Mouse (Mus musculus) urinary bladder, postnatal 36 days (tissue): Measurements from ENCODE around the gene Ost4.

Experiments
- DNase-seq, 2 experiments: peaks; one replicate each; pipeline ENCODE4 v3.0.0; 2022; ENCODE audit warnings: low spot score in 2 of 2, mixed read lengths in 1 of 2

Ost4 gene

GRCm38 (mm10) chr5:30924614-30925013 lies 17.0 kb upstream of the Ost4 start:
- DNase-seq, result no peak

- no peak for DNase-seq
These were observed 15.5 kb upstream of the Ost4 start for GRCm38 (mm10) chr5:30923119-30923518.

GRCm38 (mm10) chr5:30922581-30923041 lies 15.0 kb upstream of the Ost4 start:
- no peak for DNase-seq

- peak; percentile 77 to 89 for DNase-seq
These were observed 13.9 kb upstream of the Ost4 start, which contains the start of gene Khk for GRCm38 (mm10) chr5:30921256-30922033. Gene Khk (plus strand): TSS chr5:30921431.

GRCm38 (mm10) chr5:30920621-30921020 lies 13.0 kb upstream of the Ost4 start:
- no peak for DNase-seq

GRCm38 (mm10) chr5:30919831-30920614 lies 12.4 kb upstream of the Ost4 start:
- DNase-seq, result no peak

- no peak for DNase-seq
These were observed 11.1 kb upstream of the Ost4 start for GRCm38 (mm10) chr5:30918691-30919090.

- DNase-seq, result no peak
These were observed 10.5 kb upstream of the Ost4 start for GRCm38 (mm10) chr5:30917891-30918670.

GRCm38 (mm10) chr5:30917348-30917747 lies 9.8 kb upstream of the Ost4 start:
- DNase-seq, result no peak

- no peak for DNase-seq
These were observed 9.3 kb upstream of the Ost4 start for GRCm38 (mm10) chr5:30916841-30917240.

- peak; percentile 72 to 87 for DNase-seq
These were observed 8.4 kb upstream of the Ost4 start for GRCm38 (mm10) chr5:30915974-30916433.

- DNase-seq, result no peak
These were observed 7.9 kb upstream of the Ost4 start for GRCm38 (mm10) chr5:30915456-30915855.

- no peak for DNase-seq
These were observed 7.3 kb upstream of the Ost4 start for GRCm38 (mm10) chr5:30914849-30915248.

GRCm38 (mm10) chr5:30914101-30914635 lies 6.6 kb upstream of the Ost4 start:
- no peak for DNase-seq

GRCm38 (mm10) chr5:30913060-30913841 lies 5.7 kb upstream of the Ost4 start, which contains the start of gene Emilin1:
Gene Emilin1 (plus strand): TSS chr5:30913402.
- DNase-seq, result peak; percentile 46 to 57

- DNase-seq, result no peak
These were observed 4.6 kb upstream of the Ost4 start for GRCm38 (mm10) chr5:30912156-30912555.

GRCm38 (mm10) chr5:30910481-30910880 lies 2.9 kb upstream of the Ost4 start:
- DNase-seq, result no peak

- DNase-seq, result no peak
These were observed 2.3 kb upstream of the Ost4 start for GRCm38 (mm10) chr5:30909863-30910262.

GRCm38 (mm10) chr5:30909300-30909659 lies 1.7 kb upstream of the Ost4 start:
- DNase-seq, result no peak

GRCm38 (mm10) chr5:30908426-30909299 lies 1.1 kb upstream of the Ost4 start:
- DNase-seq, result no peak
